Mouse (Mus musculus) heart, postnatal 0 days (tissue): Measurements from ENCODE around the gene Met.

Source experiments
- CTCF ChIP-seq: IDR thresholded peaks from 2 replicates; pipeline ENCODE4 v1.5.1; 2016; ENCODE audit warnings: antibody characterized with exemption, control low read depth, low read depth
- EP300 ChIP-seq: IDR thresholded peaks from 2 replicates; pipeline ENCODE4 v1.6.1; 2016; ENCODE audit warnings: antibody characterized with exemption, low read depth

DNA sequence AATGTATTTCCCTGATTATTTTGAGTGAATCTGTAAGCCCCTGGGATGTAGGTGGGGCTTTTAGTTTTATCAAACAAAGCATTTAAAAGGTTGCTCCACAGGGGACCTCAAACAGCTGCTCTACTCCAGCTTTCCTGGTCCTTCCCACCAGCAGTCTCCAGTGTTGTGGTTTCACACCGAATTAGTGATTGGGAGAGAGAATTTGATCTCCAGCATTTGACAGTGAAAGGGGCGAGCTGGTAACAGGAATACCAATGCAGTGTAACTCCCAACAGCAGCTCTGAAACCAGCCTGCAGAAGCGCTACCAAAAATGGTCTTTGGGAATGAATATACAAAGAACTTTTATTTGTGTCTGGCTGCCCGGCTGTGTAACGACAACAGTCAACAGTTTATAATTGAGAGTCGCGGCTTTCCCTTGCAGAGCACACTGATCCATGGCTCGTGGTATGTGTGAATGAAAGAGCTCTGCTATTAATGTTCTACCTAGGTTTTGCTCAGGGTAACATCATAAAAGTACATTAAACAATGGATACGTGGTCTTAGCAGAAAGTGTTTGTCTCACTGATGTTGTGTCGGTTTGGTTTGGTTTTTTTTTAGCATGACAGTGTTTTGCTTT lies 99.0 kb downstream of the Met start:
- no peak for TF ChIP-seq CTCF
- no peak for TF ChIP-seq EP300
